Mouse (Mus musculus): ENCODE measurements at regions not wholly inside any gene's neighbourhood (a gene's known extent, or its start where the extent isn't known, plus 50 kb on each side); places are given as distances from the start of the nearest gene placed in this dataset.

- H3K9ac ChIP-seq = no peak overlapping the region
- 54% methylated on average over 3 of the region's 3 CpGs for WGBS
- H3K27ac ChIP-seq = no peak overlapping the region
- H3K4me3 ChIP-seq = no peak overlapping the region
- H3K9me3 ChIP-seq = no peaks in the 10 kb centered on the region
- H3K27me3 ChIP-seq = no peaks in the 10 kb centered on the region
- H3K36me3 ChIP-seq = no peaks in the 10 kb centered on the region
- no peak for ATAC-seq (ENCODE audit: low FRiP score, low read depth)
- H3K4me2 ChIP-seq (replicated peaks) = no peak overlapping the region
- no peaks in the 10 kb centered on the region for H3K4me1 ChIP-seq
Observed at GRCm38 (mm10) chr3:82620418-82621003, 72.6 kb upstream of the Npy2r start.

- 89% methylated on average over 5 of the region's 5 CpGs for WGBS
- H3K9ac ChIP-seq = no peak overlapping the region
- no peak overlapping the region for H3K27ac ChIP-seq
- no peak for ATAC-seq (ENCODE audit: low FRiP score, low read depth)
- H3K4me3 ChIP-seq = no peak overlapping the region
- no peaks in the 10 kb centered on the region for H3K4me1 ChIP-seq
- H3K4me2 ChIP-seq (replicated peaks) = no peak overlapping the region
- no peaks in the 10 kb centered on the region for H3K36me3 ChIP-seq
- no peaks in the 10 kb centered on the region for H3K9me3 ChIP-seq
- H3K27me3 ChIP-seq = no peaks in the 10 kb centered on the region
Observed at GRCm38 (mm10) chr3:82619371-82619770, 71.5 kb upstream of the Npy2r start.

- Histone ChIP-seq H3K4me1 (peaks cover 3% of the 10 kb centered on the region; the same call in 1 of the 2 replicates), H3K9ac (no peak overlapping the region), H3K9me3 (no peaks in the 10 kb centered on the region), H3K4me2 (replicated peaks) (no peak overlapping the region), H3K27me3 (no peaks in the 10 kb centered on the region), H3K4me3 (no peak overlapping the region), H3K27ac (no peak overlapping the region), H3K36me3 (no peaks in the 10 kb centered on the region)
- 80% methylated on average over 4 of the region's 4 CpGs for WGBS
- ATAC-seq (ENCODE audit: low FRiP score, low read depth) = no peak
Observed at GRCm38 (mm10) chr3:82601880-82602279, 54.0 kb upstream of the Npy2r start.

- Histone ChIP-seq H3K27me3 (no peaks in the 10 kb centered on the region), H3K27ac (no peak overlapping the region), H3K4me2 (replicated peaks) (no peak overlapping the region), H3K36me3 (no peaks in the 10 kb centered on the region), H3K9ac (no peak overlapping the region), H3K4me1 (peaks cover 3% of the 10 kb centered on the region; the same call in 1 of the 2 replicates), H3K9me3 (no peaks in the 10 kb centered on the region), H3K4me3 (no peak overlapping the region)
- WGBS = 90% methylated on average over 1 of the region's 1 CpGs
- ATAC-seq (ENCODE audit: low FRiP score, low read depth) = no peak
Observed at GRCm38 (mm10) chr3:82598656-82599055, 50.8 kb upstream of the Npy2r start.
